Mouse (Mus musculus) neural tube, embryonic 12.5 days (tissue): Measurements from ENCODE around the gene Slc35b4. TPM values are rescaled to one million over a fixed set of nuclear protein-coding genes. Genes with fewer than 3 reads are reported as not detected.

Experiments used
- ATAC-seq: fragments of 200-750 bp; cut with Nextera tagmentation; 2 replicates; pipeline ENCODE4 v1.8.0; 2017; ENCODE audit warnings: low read depth, mild to moderate bottlenecking, moderate TSS enrichment, moderate library complexity; ENCODE audit not compliant: low FRiP score
- H3K27ac ChIP-seq: fragments of 300-500 bp; sonication (generic); 2 replicates; pipeline ENCODE4 v1.5.1; 2016
- H3K27me3 ChIP-seq: fragments of 300-500 bp; sonication (generic); replicated peaks from 2 replicates; pipeline ENCODE4 v1.6.1; 2016; ENCODE audit warnings: mild to moderate bottlenecking
- H3K36me3 ChIP-seq: fragments of 300-500 bp; sonication (generic); 2 replicates; pipeline ENCODE4 v1.6.1; 2016; ENCODE audit warnings: mild to moderate bottlenecking
- H3K4me1 ChIP-seq: fragments of 300-500 bp; sonication (generic); 2 replicates; pipeline ENCODE4 v1.6.1; 2016
- H3K4me2 ChIP-seq: fragments of 300-500 bp; sonication (generic); replicated peaks from 2 replicates; pipeline ENCODE4 v1.6.1; 2016; ENCODE audit warnings: mild to moderate bottlenecking
- H3K4me3 ChIP-seq: fragments of 300-500 bp; sonication (generic); 2 replicates; pipeline ENCODE4 v1.5.1; 2016
- H3K9ac ChIP-seq: fragments of 300-500 bp; sonication (generic); 2 replicates; pipeline ENCODE4 v1.6.1; 2016; ENCODE audit warnings: mild to moderate bottlenecking
- H3K9me3 ChIP-seq: fragments of 300-500 bp; sonication (generic); 2 replicates; pipeline ENCODE4 v1.6.1; 2016; ENCODE audit warnings: mild to moderate bottlenecking
- WGBS: fragments of 180-500 bp; shearing (Covaris S2); methylation state at CpG from one replicate; pipeline ENCODE4 v1.1.7; 2016; 5-methylcytosine and 5-hydroxymethylcytosine counted together
- polyA plus RNA-seq: library from polyadenylated mRNA; unstranded; fragments of >200 nt; fragmentation: Nextera tagmentation; extraction: Ambion mirVana; gene quantifications from 2 replicates; pipeline ENCODE4 v1.2.1, GENCODE M21; 2016

The Slc35b4 gene
- polyA plus RNA-seq, 1 experiment from 2014 or later, result 39.9 TPM

DNA sequence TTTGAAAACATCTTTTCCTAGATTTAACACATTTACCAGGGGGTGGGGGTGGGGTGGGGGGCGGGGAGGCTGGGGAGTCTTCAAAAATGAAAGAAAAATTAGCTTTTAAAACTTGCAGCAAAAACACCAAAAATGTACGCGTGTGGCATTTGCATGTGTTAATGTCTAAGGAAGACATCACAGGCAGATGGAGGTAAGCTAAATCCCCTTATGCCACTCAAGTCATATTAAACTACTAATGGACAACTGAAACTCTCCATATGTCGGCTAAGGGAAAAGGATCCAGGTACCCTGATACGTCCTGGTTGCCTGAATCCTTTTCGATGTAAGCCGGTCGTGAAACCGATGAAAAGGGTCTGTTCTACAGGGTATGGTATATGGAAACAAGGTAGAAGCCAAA, 27.8 kb downstream of the Slc35b4 start:
- no peaks in the 10 kb centered on the region for H3K27me3 ChIP-seq
- H3K36me3 ChIP-seq, result no peaks in the 10 kb centered on the region
- H3K27ac ChIP-seq, result no peak overlapping the region
- ATAC-seq, result no peak
- 88% methylated on average over 9 of the region's 9 CpGs for WGBS
- H3K4me3 ChIP-seq, result no peak overlapping the region
- peaks cover 6% of the 10 kb centered on the region; the same call in 1 of the 2 replicates for H3K4me1 ChIP-seq
- H3K9ac ChIP-seq, result no peak overlapping the region
- H3K4me2 ChIP-seq, result no peak overlapping the region
- no peaks in the 10 kb centered on the region for H3K9me3 ChIP-seq

DNA sequence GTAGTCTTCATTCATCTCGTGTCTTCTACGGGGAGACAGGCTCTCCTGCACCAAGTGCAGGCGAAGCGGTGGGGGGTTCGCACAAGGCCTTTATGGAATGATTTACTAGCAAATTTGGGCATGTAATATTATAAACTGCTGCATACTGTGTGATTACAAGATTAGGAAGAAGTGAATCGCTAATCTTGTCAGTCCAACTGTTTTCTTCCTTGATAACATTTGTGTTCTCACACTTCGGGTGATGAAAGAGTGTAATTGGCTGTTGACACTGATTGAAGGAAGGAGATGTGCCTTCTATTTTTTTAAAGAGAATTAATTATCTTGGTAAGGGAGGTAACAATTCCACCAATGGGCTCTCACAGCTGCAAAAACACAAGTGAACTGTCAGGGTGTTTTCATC, 28.3 kb downstream of the Slc35b4 start:
- H3K4me1 ChIP-seq, result 0 out of 2 replicates have a peak, but pooled peaks cover 3% of the 10 kb centered on the region
- WGBS, result 79% methylated on average over 7 of the region's 7 CpGs
- H3K9ac ChIP-seq, result no peak overlapping the region
- no peaks in the 10 kb centered on the region for H3K9me3 ChIP-seq
- no peak overlapping the region for H3K4me3 ChIP-seq
- no peak for ATAC-seq
- H3K27me3 ChIP-seq, result no peaks in the 10 kb centered on the region
- no peak overlapping the region for H3K27ac ChIP-seq
- no peaks in the 10 kb centered on the region for H3K36me3 ChIP-seq
- H3K4me2 ChIP-seq, result no peak overlapping the region

- H3K4me1 ChIP-seq, result no peaks in the 10 kb centered on the region
- no peaks in the 10 kb centered on the region for H3K36me3 ChIP-seq
- no peaks in the 10 kb centered on the region for H3K27me3 ChIP-seq
- no peak for ATAC-seq
- H3K4me2 ChIP-seq, result no peak overlapping the region
- H3K27ac ChIP-seq, result no peak overlapping the region
- 86% methylated on average over 3 of the region's 3 CpGs for WGBS
- no peak overlapping the region for H3K4me3 ChIP-seq
- H3K9ac ChIP-seq, result no peak overlapping the region
- no peaks in the 10 kb centered on the region for H3K9me3 ChIP-seq
Observed at GRCm38 (mm10) chr6:34148021-34148420, 28.9 kb downstream of the Slc35b4 start.

GRCm38 (mm10) chr6:34146042-34146441, 30.9 kb downstream of the Slc35b4 start:
- Histone ChIP-seq H3K4me2 (no peak overlapping the region), H3K9ac (no peak overlapping the region), H3K9me3 (no peaks in the 10 kb centered on the region), H3K27me3 (no peaks in the 10 kb centered on the region), H3K36me3 (no peaks in the 10 kb centered on the region), H3K4me3 (no peak overlapping the region), H3K4me1 (no peaks in the 10 kb centered on the region), H3K27ac (no peak overlapping the region)
- WGBS, result 75% methylated on average over 6 of the region's 6 CpGs
- no peak for ATAC-seq

- Histone ChIP-seq H3K36me3 (no peaks in the 10 kb centered on the region), H3K4me2 (no peak overlapping the region), H3K9me3 (no peaks in the 10 kb centered on the region), H3K4me1 (no peaks in the 10 kb centered on the region), H3K9ac (no peak overlapping the region), H3K4me3 (no peak overlapping the region), H3K27me3 (no peaks in the 10 kb centered on the region), H3K27ac (no peak overlapping the region)
- WGBS, result 64% methylated on average over 11 of the region's 11 CpGs
- no peak for ATAC-seq
Observed at GRCm38 (mm10) chr6:34142931-34143330, 34.0 kb downstream of the Slc35b4 start.

GRCm38 (mm10) chr6:34138366-34138765, 38.5 kb downstream of the Slc35b4 start:
- ATAC-seq, result no peak
- Histone ChIP-seq H3K4me1 (no peaks in the 10 kb centered on the region), H3K27me3 (no peaks in the 10 kb centered on the region), H3K9ac (no peak overlapping the region), H3K9me3 (no peaks in the 10 kb centered on the region), H3K27ac (no peak overlapping the region), H3K36me3 (no peaks in the 10 kb centered on the region), H3K4me2 (no peak overlapping the region), H3K4me3 (no peak overlapping the region)
- WGBS, result 90% methylated on average over 3 of the region's 3 CpGs

GRCm38 (mm10) chr6:34132391-34132790, 44.5 kb downstream of the Slc35b4 start:
- no peak overlapping the region for H3K4me3 ChIP-seq
- no peaks in the 10 kb centered on the region for H3K27me3 ChIP-seq
- no peak overlapping the region for H3K9ac ChIP-seq
- no peaks in the 10 kb centered on the region for H3K9me3 ChIP-seq
- no peaks in the 10 kb centered on the region for H3K4me1 ChIP-seq
- H3K27ac ChIP-seq, result no peak overlapping the region
- WGBS, result 88% methylated on average over 9 of the region's 9 CpGs
- no peak overlapping the region for H3K4me2 ChIP-seq
- no peaks in the 10 kb centered on the region for H3K36me3 ChIP-seq
- no peak for ATAC-seq

DNA sequence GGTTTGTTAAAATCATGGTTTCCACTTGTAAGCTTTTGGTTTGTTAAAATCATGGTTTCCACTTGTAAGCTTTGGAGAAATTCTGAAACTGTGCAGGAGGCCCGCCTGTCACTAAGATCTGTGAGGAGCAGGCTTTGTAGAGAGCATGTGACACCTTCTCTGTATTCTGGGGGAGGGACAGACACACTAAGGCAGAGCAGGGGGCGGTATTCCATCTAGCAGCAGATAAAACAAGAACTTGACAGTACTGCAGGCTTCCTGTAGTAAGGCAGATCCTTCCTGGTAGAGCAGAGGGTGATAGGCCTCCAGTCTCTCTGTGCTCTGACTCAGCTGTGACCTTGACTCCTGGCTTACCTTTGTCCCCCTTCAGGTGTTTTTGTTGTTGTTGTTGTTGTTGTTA, 47.6 kb downstream of the Slc35b4 start:
- no peak for ATAC-seq

DNA sequence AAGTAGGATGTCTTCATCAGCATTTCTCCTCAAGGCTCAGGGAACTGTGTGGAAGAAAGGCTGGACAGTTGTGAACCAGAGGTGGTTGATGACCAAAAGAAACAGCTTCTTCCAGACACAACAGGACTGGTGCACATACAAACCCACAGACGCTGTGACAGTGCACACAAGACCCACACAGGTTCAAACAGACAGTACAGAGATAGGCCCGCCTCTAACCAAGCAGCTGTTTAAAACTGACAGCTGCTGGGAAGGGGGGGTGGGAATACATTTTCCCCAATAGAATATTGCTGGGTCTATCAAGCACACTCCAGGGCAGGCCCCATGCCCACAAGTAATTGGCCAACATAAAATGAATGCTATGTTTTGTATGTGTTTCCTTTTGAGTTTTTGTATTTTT, 52.5 kb downstream of the Slc35b4 start:
- Histone ChIP-seq H3K36me3 (no peaks in the 10 kb centered on the region), H3K4me1 (no peaks in the 10 kb centered on the region), H3K27ac (no peak overlapping the region), H3K4me2 (no peak overlapping the region), H3K9me3 (no peaks in the 10 kb centered on the region), H3K4me3 (no peak overlapping the region), H3K27me3 (no peaks in the 10 kb centered on the region), H3K9ac (no peak overlapping the region)
- ATAC-seq, result no peak
- WGBS, result 94% methylated on average over 2 of the region's 2 CpGs

More for the DNA sequence above, 47.6 kb downstream of the Slc35b4 start:
- Histone ChIP-seq H3K27me3 (no peaks in the 10 kb centered on the region), H3K27ac (no peak overlapping the region), H3K4me3 (no peak overlapping the region), H3K36me3 (no peaks in the 10 kb centered on the region), H3K9ac (no peak overlapping the region), H3K4me1 (no peaks in the 10 kb centered on the region), H3K4me2 (no peak overlapping the region), H3K9me3 (no peaks in the 10 kb centered on the region)
- WGBS, result 78% methylated on average over 2 of the region's 2 CpGs

GRCm38 (mm10) chr6:34116838-34117478, 60.0 kb downstream of the Slc35b4 start:
- Histone ChIP-seq H3K4me2 (no peak overlapping the region), H3K4me3 (no peak overlapping the region), H3K4me1 (no peaks in the 10 kb centered on the region), H3K27me3 (no peaks in the 10 kb centered on the region), H3K36me3 (no peaks in the 10 kb centered on the region), H3K27ac (no peak overlapping the region), H3K9ac (no peak overlapping the region), H3K9me3 (no peaks in the 10 kb centered on the region)
- WGBS, result 80% methylated on average over 7 of the region's 7 CpGs
- ATAC-seq, result no peak

- no peak overlapping the region for H3K9ac ChIP-seq
- WGBS, result 58% methylated on average over 6 of the region's 6 CpGs
- H3K27me3 ChIP-seq, result no peaks in the 10 kb centered on the region
- no peak overlapping the region for H3K4me3 ChIP-seq
- H3K4me1 ChIP-seq, result 0 out of 2 replicates have a peak, but pooled peaks cover 3% of the 10 kb centered on the region
- no peaks in the 10 kb centered on the region for H3K9me3 ChIP-seq
- H3K4me2 ChIP-seq, result no peak overlapping the region
- no peak for ATAC-seq
- no peaks in the 10 kb centered on the region for H3K36me3 ChIP-seq
- no peak overlapping the region for H3K27ac ChIP-seq
Observed at GRCm38 (mm10) chr6:34111406-34111805, 65.5 kb downstream of the Slc35b4 start.

- no peak overlapping the region for H3K4me3 ChIP-seq
- no peak overlapping the region for H3K9ac ChIP-seq
- H3K27me3 ChIP-seq, result no peaks in the 10 kb centered on the region
- H3K27ac ChIP-seq, result no peak overlapping the region
- 0 out of 2 replicates have a peak, but pooled peaks cover 3% of the 10 kb centered on the region for H3K4me1 ChIP-seq
- H3K4me2 ChIP-seq, result no peak overlapping the region
- no peaks in the 10 kb centered on the region for H3K36me3 ChIP-seq
- 25% methylated on average over 10 of the region's 10 CpGs for WGBS
- no peak for ATAC-seq
- no peaks in the 10 kb centered on the region for H3K9me3 ChIP-seq
Observed at GRCm38 (mm10) chr6:34110571-34110970, 66.3 kb downstream of the Slc35b4 start.
